Comparison of ENCODE assay signal across 8 mouse cellular contexts in genomic region chr14:20258185-20259113, GRCm38 (mm10). TPM values are rescaled to one million over a fixed set of nuclear protein-coding genes. Genes with fewer than 3 reads are reported as not detected.
DNase-seq lines count a peak whose midpoint lies in the region; ATAC-seq and TF ChIP-seq lines count a peak whose summit lies in the region.

No protein-coding gene starts in this region.

- no peak for TF ChIP-seq CTCF in Patski (IDR thresholded peaks at IDR 0.05)

- no peak for ATAC-seq in Patski
- ATAC-seq in frontal cortex, adult (ENCODE audit: low TSS enrichment) = peak; percentile 85
- ATAC-seq in megakaryocyte-erythroid progenitor cell, adult 5-6 weeks (replicated peaks; ENCODE audit: low FRiP score, low TSS enrichment, poor library complexity, severe bottlenecking) = peak; percentile 80

- CTCF ChIA-PET in Patski (lab: Charles Lee) = interaction anchor here (1.0 to 3.2 kb wide), 4 partner anchors 35 to 145 kb away, joined by 3 to 28 read pairs (median 3); no protein-coding TSS in a partner anchor

- in situ Hi-C loops in Patski (cut with MboI; ENCODE audit: low pct_unique_long_range_greater_than_20kb) = no loop called here

- no peaks in the 10 kb centered on the region for H3K27me3 ChIP-seq in Patski

- POLR2A ChIA-PET in Patski (lab: Charles Lee) = interaction anchor here (0.7 kb wide), 1 partner anchor 81 kb away, joined by 5 read pairs; no protein-coding TSS in a partner anchor

- peak; percentile 27 for DNase-seq in Patski (ENCODE audit: low read depth, low spot score)
- DNase-seq in cerebellum, adult 8-10 months = peak; percentile 70
- DNase-seq in hindlimb bud, embryonic 11.5 days (ENCODE audit: extremely low spot score, low read depth, low spot score) = peak; percentile 46
- DNase-seq in left cerebral cortex, adult 11 months (ENCODE audit: low spot score) = peak; percentile 47
- peak; percentile 77 for DNase-seq in right cerebral cortex, postnatal 14 days
- DNase-seq in urinary bladder, postnatal 14 days (ENCODE audit: low spot score) = peak; percentile 82

RNA-seq across cellular contexts. Expression of gene Kcnk16, which starts 10.6 kb away (rescaled TPM):
- not detected for polyA plus RNA-seq in Patski (2021)
- total RNA-seq in megakaryocyte-erythroid progenitor cell, adult 5-6 weeks (2014; fragmentation: Nextera tagmentation) = not detected in 2 replicates
- not detected in 2 replicates for total RNA-seq in megakaryocyte-erythroid progenitor cell, adult 5-6 weeks (2017)

RNA-seq across cellular contexts. Expression of gene Nudt13, which starts 36.0 kb away (rescaled TPM):
- 39.7 TPM for polyA plus RNA-seq in Patski (2021)
- total RNA-seq in megakaryocyte-erythroid progenitor cell, adult 5-6 weeks (2014; fragmentation: Nextera tagmentation) = 9.2 and 13.0 TPM in 2 replicates
- total RNA-seq in megakaryocyte-erythroid progenitor cell, adult 5-6 weeks (2017) = 10.2 and 16.6 TPM in 2 replicates

Comparison
In these comparisons a context has a peak if more than half of its experiments do, and no peak if none do; other contexts are left out.
1. DNase-seq: peak in every context shown above with its lines; median percentile 82 in urinary bladder, postnatal 14 days; 77 in right cerebral cortex, postnatal 14 days; 70 in cerebellum, adult 8-10 months; 47 in left cerebral cortex, adult 11 months; 46 in hindlimb bud, embryonic 11.5 days; 27 in Patski.